Mouse (Mus musculus) ES-Bruce4 (cell line): ENCODE data around the gene Dync1li2. TPM values are rescaled to one million over a fixed set of nuclear protein-coding genes. Genes with fewer than 3 reads are reported as not detected.
A peak's percentile ranks its signal among the peaks of the same experiment; 100 is the strongest.

Source experiments
- H3K27ac ChIP-seq: 2 replicates; pipeline ENCODE4 v1.5.1; 2012; ENCODE audit warnings: low read length, inconsistent platforms; ENCODE audit not compliant: insufficient read depth
- H3K27me3 ChIP-seq: 2 replicates; pipeline ENCODE4 v1.6.1; 2012; ENCODE audit warnings: mild to moderate bottlenecking, low read length, inconsistent platforms; ENCODE audit not compliant: control insufficient read depth, poor library complexity, insufficient read depth, severe bottlenecking
- H3K36me3 ChIP-seq: 2 replicates; pipeline ENCODE4 v1.6.1; 2012; ENCODE audit warnings: inconsistent platforms, mild to moderate bottlenecking, low read length, moderate library complexity; ENCODE audit not compliant: control insufficient read depth, poor library complexity, insufficient read depth, severe bottlenecking
- H3K4me1 ChIP-seq: one replicate; pipeline ENCODE4 v1.8.1; 2011; ENCODE audit warnings: low read length; ENCODE audit not compliant: control insufficient read depth, insufficient read depth
- H3K4me3 ChIP-seq: 2 replicates; pipeline ENCODE4 v1.5.1; 2011; ENCODE audit warnings: low read depth, mild to moderate bottlenecking, low read length
- H3K9ac ChIP-seq: 2 replicates; pipeline ENCODE4 v1.6.1; 2012; ENCODE audit warnings: low read depth, mild to moderate bottlenecking, inconsistent platforms; ENCODE audit not compliant: poor library complexity, severe bottlenecking
- H3K9me3 ChIP-seq: replicated peaks from 2 replicates; pipeline ENCODE4 v1.6.1; 2012; ENCODE audit warnings: mild to moderate bottlenecking, low read length, inconsistent platforms; ENCODE audit not compliant: control insufficient read depth, poor library complexity, insufficient read depth, severe bottlenecking
- CTCF ChIP-seq: IDR thresholded peaks from one replicate; pipeline ENCODE4 v1.8.1; 2011; ENCODE audit warnings: low read depth, low read length
- EP300 ChIP-seq: IDR thresholded peaks from 2 replicates; pipeline ENCODE4 v1.6.1; 2011; ENCODE audit warnings: low read depth, low read length; ENCODE audit not compliant: insufficient read depth
- POLR2A ChIP-seq: IDR thresholded peaks from one replicate; pipeline ENCODE4 v1.8.1; 2011; ENCODE audit warnings: low read length; ENCODE audit not compliant: insufficient read depth
- polyA plus RNA-seq: library from polyadenylated mRNA; stranded (reverse); fragments of >200 nt; gene quantifications from 2 replicates; pipeline ENCODE4 v1.2.4, GENCODE M21; 2011; ENCODE audit warnings: low read depth; ENCODE audit not compliant: missing spikeins, insufficient read depth, insufficient read length

Gene Dync1li2
- polyA plus RNA-seq: 43.2 and 54.9 TPM in 2 replicates

DNA sequence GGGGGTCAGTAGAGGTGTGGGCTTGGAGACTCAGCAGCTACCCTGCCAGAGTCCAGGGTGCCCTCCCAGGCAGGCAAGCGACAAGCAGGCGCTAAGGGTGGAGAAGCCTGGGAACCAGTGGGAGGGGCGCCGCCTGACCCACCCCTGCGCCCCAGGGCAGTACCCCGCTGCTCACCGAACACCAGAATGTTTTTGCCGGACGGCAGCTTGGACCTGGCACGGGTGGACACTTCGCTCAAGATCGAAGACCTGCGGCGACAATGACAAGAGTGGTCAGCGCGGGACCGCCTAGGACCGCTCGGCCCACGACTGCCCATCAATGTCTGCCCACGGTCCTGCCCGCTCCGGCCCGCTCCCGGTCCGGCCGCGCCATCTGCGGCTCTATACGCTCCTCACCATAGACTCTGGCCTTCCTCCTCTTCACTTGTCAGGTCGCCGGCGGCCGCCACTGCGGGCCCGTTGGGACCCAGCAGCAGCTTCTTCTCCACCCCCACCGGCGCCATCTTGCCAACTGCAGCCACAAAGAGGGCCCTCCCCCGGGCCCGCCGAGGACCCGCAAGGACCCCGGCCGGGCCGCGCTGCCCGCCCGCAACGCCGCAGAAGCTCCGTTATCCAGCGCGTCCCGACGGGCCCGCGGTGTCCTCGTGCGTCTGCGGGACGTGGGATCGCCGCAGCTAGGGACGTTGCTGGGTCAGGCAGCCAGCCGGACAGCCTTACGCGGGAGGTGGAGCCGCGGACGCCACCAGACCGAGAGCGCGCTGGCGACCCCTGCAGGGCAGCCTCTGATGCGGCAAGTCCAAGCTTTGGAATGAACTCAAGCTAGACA is at the start of gene Dync1li2:
Dync1li2 (minus strand) TSS at position 749 of the 826 bp plus-strand sequence.
- Histone ChIP-seq H3K4me3 (peak within 1 kb of the TSS; percentile 88), H3K9me3 (no peaks in the 10 kb centered on the region), H3K36me3 (peaks cover 27% of the 10 kb centered on the region), H3K9ac (peak within 1 kb of the TSS; percentile 81), H3K4me1 (peaks cover 2% of the 10 kb centered on the region), H3K27ac (no peak within 1 kb of the TSS), H3K27me3 (no peaks in the 10 kb centered on the region)
- TF ChIP-seq CTCF (peak; percentile 77), POLR2A (no peak), EP300 (0 out of 2 replicates have a peak, but pooled peaks have one; percentile 12)

DNA sequence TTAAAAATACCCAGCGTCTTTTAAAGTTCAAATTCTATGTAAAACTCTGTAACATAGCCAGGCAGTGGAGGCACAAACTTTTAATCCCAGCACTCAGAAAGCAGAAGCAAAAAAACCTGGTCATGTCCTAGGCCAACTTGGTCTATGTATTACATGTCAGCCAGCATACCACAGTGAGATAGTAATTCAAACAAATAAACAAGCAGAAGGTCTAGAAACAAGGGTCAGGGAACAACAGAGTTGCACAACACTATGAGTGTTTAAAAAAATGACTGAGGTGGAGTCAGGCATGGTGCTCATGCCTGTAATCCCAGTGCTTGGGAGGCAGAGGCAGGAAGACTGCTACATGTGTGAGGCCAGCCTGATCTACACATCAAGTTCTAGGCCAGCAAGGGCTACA is 36.2 kb upstream of the Dync1li2 start:
- Histone ChIP-seq H3K4me1 (no peaks in the 10 kb centered on the region), H3K9ac (no peak overlapping the region), H3K4me3 (no peak overlapping the region), H3K9me3 (no peaks in the 10 kb centered on the region), H3K27me3 (peaks cover 1% of the 10 kb centered on the region; the same call in 1 of the 2 replicates), H3K36me3 (no peaks in the 10 kb centered on the region), H3K27ac (no peak overlapping the region)
- TF ChIP-seq CTCF: no peak

DNA sequence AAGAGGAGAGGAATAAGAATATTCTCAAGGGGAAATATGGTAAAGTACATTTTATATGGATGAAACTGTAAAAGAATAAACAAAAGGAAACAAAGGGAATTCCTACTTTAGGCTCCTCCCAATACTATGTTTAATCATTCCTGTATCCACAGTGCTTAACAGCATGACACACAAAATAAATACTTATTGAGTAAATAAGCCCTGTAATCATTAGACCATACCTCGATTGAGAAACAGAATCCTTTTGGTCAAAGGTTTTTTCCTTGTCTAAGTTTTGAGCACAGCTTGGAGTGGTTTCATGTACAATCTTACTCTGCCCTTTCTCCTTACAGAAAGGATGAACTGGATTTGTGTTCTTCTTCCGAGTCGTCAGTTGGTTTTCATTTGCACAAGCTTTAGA is 29.6 kb upstream of the Dync1li2 start:
- TF ChIP-seq EP300 (no peak), CTCF (no peak), POLR2A (no peak)

DNA sequence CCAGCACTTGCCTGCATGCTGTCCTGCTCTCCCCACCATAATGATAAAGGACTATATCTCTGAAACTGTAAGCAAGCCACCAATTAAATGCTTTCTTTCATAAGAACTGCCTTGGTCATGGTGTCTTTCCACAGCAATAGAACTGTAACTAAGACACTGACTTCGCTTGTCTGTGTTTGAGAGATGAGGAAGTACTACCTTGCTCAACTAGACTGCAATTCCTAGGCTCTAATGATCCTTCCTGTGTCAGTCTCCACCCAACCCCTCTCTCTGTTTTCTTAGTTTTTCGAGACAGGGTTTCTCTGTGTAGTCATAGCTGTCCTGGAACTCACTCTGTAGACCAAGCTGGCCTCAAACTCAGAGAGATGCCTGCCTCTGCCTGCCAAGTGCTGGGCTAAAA is 24.6 kb upstream of the Dync1li2 start:
- H3K9me3 ChIP-seq: no peaks in the 10 kb centered on the region
- H3K27me3 ChIP-seq: no peaks in the 10 kb centered on the region
- no peak for TF ChIP-seq CTCF
- no peak for TF ChIP-seq POLR2A
- no peak for TF ChIP-seq EP300

More for the DNA sequence above, 29.6 kb upstream of the Dync1li2 start:
- no peak overlapping the region for H3K27ac ChIP-seq
- H3K4me3 ChIP-seq: no peak overlapping the region
- H3K9me3 ChIP-seq: no peaks in the 10 kb centered on the region
- H3K4me1 ChIP-seq: no peaks in the 10 kb centered on the region
- H3K9ac ChIP-seq: no peak overlapping the region
- no peaks in the 10 kb centered on the region for H3K36me3 ChIP-seq
- H3K27me3 ChIP-seq: no peaks in the 10 kb centered on the region

DNA sequence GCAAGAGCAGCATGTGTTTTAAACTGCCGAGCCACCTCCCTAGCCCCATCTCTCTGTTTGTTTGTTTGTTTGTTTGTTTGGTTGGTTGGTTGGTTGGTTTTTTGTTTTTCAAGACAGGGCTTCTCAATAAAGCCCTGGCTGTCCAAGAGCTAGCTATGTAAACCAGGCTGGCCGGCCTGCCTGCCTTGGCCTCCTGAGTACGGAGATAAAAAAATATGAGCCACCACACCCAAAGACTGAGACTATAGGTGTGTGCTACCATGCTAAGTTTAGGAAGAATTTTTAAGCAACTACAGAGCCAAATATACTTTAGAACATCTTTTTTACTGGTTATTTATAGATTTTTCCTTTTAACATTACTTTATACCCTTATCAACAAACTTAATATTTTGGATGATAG is 9.3 kb upstream of the Dync1li2 start:
- no peaks in the 10 kb centered on the region for H3K27me3 ChIP-seq
- H3K4me1 ChIP-seq: no peaks in the 10 kb centered on the region
- no peak overlapping the region for H3K9ac ChIP-seq
- no peaks in the 10 kb centered on the region for H3K9me3 ChIP-seq
- TF ChIP-seq CTCF (no peak), EP300 (no peak), POLR2A (no peak)
- H3K36me3 ChIP-seq: no peaks in the 10 kb centered on the region
- no peak overlapping the region for H3K4me3 ChIP-seq
- no peak overlapping the region for H3K27ac ChIP-seq

More for the DNA sequence above, 24.6 kb upstream of the Dync1li2 start:
- H3K36me3 ChIP-seq: no peaks in the 10 kb centered on the region
- no peak overlapping the region for H3K4me3 ChIP-seq
- H3K9ac ChIP-seq: no peak overlapping the region
- H3K4me1 ChIP-seq: no peaks in the 10 kb centered on the region
- H3K27ac ChIP-seq: no peak overlapping the region

DNA sequence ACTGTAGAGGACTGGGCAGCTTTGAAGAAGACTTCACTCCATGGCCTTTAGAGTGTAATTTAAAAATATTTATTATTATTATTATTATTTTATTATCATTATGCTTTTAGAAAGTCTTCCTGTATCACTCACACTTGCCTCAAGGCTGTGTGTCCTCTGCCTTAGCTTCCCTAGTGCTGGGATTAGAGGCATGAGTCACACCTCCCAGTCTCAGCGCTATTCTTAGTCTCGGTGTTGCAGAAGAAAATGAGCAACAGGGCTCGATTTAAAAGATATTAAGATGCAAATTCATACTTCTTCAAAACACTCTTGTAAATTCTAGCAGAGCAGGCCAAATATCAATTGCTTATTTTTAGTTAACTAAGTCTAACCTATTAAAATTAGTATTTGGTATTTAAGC is 5.9 kb upstream of the Dync1li2 start:
- Histone ChIP-seq H3K9ac (no peak overlapping the region), H3K9me3 (no peaks in the 10 kb centered on the region), H3K4me1 (no peaks in the 10 kb centered on the region), H3K27ac (no peak overlapping the region), H3K27me3 (no peaks in the 10 kb centered on the region), H3K4me3 (no peak overlapping the region), H3K36me3 (no peaks in the 10 kb centered on the region)
- TF ChIP-seq POLR2A: no peak
- no peak for TF ChIP-seq EP300
